Mouse (Mus musculus) C2C12 (cell line): ENCODE measurements at regions not wholly inside any gene's neighbourhood (a gene's known extent, or its start where the extent isn't known, plus 50 kb on each side); places are given as distances from the start of the nearest gene placed in this dataset.

Source experiments
- CEBPB ChIP-seq: IDR thresholded peaks from one replicate; pipeline ENCODE4 v1.6.1; 2011; ENCODE audit warnings: low read depth, mild to moderate bottlenecking, control low read depth, moderate library complexity
- CTCF ChIP-seq: IDR thresholded peaks from one replicate; pipeline ENCODE4 v1.5.1; 2011; ENCODE audit not compliant: control insufficient read depth, insufficient read depth, insufficient read length
- MAX ChIP-seq: IDR thresholded peaks from one replicate; pipeline ENCODE4 v1.6.1; 2011; ENCODE audit warnings: mild to moderate bottlenecking, control low read depth
- MYOD1 ChIP-seq: IDR thresholded peaks from one replicate; pipeline ENCODE4 v1.6.1; 2011; ENCODE audit warnings: low read depth; ENCODE audit not compliant: control insufficient read depth, insufficient read length
- MYOG ChIP-seq: IDR thresholded peaks from one replicate; pipeline ENCODE4 v1.6.1; 2011; ENCODE audit not compliant: control insufficient read depth, insufficient read length; ENCODE audit errors: extremely low read depth
- USF1 ChIP-seq: IDR thresholded peaks from one replicate; pipeline ENCODE4 v1.6.1; 2011; ENCODE audit warnings: low read depth, mild to moderate bottlenecking, control low read depth, moderate library complexity

DNA sequence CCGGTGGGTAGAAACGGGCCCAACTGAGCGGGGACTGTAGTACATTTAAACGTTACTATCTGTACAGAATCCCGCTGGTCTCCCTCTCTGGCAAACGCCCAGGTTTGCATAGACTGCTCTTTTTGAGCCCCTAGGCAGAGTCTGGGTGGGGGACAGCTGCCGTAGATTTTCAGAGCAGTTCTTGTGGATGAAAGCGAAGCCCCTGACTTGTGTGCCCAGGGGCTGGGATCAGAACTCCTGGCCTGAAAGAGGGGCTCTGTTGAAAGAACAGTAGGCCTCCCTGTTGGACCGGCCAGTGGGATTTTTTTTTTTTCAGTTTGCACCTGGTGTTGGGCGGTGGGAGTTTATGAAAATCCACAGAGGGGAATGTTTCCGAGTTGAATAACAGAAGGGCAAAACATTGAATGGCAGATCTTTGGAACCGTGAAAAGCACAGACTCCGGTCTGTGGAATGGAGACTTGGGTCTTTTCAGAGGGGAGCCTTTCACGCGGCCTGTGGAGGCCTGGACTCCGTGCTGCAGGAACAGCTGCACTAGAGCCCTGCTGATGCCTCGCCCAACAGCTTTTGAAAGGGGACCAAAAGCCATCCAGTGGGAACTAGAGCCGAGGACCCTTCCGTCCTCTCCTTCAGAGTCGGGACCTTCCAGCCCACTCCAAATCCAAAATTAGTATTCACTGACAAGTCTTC lies 297.3 kb downstream of the Pik3r1 start:
- TF ChIP-seq CTCF (no peak), MYOD1 (no peak), MYOG (no peak), CEBPB (no peak), USF1 (no peak), MAX (no peak)
